Mouse (Mus musculus) hindbrain, postnatal 0 days (tissue): ENCODE results near the gene Srrm1. TPM values are rescaled to one million over a fixed set of nuclear protein-coding genes. Genes with fewer than 3 reads are reported as not detected.
A peak's percentile ranks its signal among the peaks of the same experiment; 100 is the strongest.

ENCODE experiments used
- ATAC-seq: fragments of 200-750 bp; cut with Nextera tagmentation; 2 replicates; pipeline ENCODE4 v1.8.0; 2017; ENCODE audit warnings: mild to moderate bottlenecking, moderate TSS enrichment, moderate library complexity
- DNase-seq: peaks from one replicate; pipeline ENCODE4 v3.0.0-alpha.2; 2015; ENCODE audit warnings: low spot score
- H3K27ac ChIP-seq: fragments of 300-500 bp; sonication (generic); 2 replicates; pipeline ENCODE4 v1.5.1; 2014; ENCODE audit warnings: mild to moderate bottlenecking
- H3K27me3 ChIP-seq: fragments of 300-500 bp; sonication (generic); 2 replicates; pipeline ENCODE4 v1.6.1; 2014; ENCODE audit warnings: low read length, mixed read lengths; ENCODE audit not compliant: insufficient read depth
- H3K36me3 ChIP-seq: fragments of 300-500 bp; sonication (generic); 2 replicates; pipeline ENCODE4 v1.6.1; 2014; ENCODE audit warnings: low read length, mixed read lengths; ENCODE audit not compliant: insufficient read depth
- H3K4me1 ChIP-seq: fragments of 300-500 bp; sonication (generic); 2 replicates; pipeline ENCODE4 v1.6.1; 2014; ENCODE audit warnings: antibody characterized with exemption, low read length, mixed read lengths; ENCODE audit not compliant: insufficient read depth
- H3K4me2 ChIP-seq: fragments of 300-500 bp; sonication (generic); 2 replicates; pipeline ENCODE4 v1.6.1; 2014; ENCODE audit warnings: low read depth, mild to moderate bottlenecking, low read length, moderate library complexity, mixed read lengths
- H3K4me3 ChIP-seq: fragments of 300-500 bp; sonication (generic); 2 replicates; pipeline ENCODE4 v1.5.1; 2014; ENCODE audit warnings: low read length
- H3K9ac ChIP-seq: fragments of 300-500 bp; sonication (generic); replicated peaks from 2 replicates; pipeline ENCODE4 v1.6.1; 2014; ENCODE audit warnings: mild to moderate bottlenecking, low read length, moderate library complexity, mixed read lengths
- H3K9me3 ChIP-seq: fragments of 300-500 bp; sonication (generic); 2 replicates; pipeline ENCODE4 v1.6.1; 2016; ENCODE audit warnings: low read length, mixed read lengths
- CTCF ChIP-seq: IDR thresholded peaks from 2 replicates; pipeline ENCODE4 v1.5.1; 2016; ENCODE audit warnings: antibody characterized with exemption, control low read depth, low read depth
- WGBS: fragments of 180-500 bp; shearing (Covaris S2); extraction: QIAGEN DNeasy Blood & Tissue Kit; methylation state at CpG from one replicate; pipeline ENCODE4 v1.1.7; 2014; 5-methylcytosine and 5-hydroxymethylcytosine counted together
- polyA plus RNA-seq: library from polyadenylated mRNA; unstranded; fragments of >200 nt; fragmentation: Nextera tagmentation; extraction: Ambion mirVana; gene quantifications from 2 replicates; pipeline ENCODE4 v1.2.1, GENCODE M21; 2015
- total RNA-seq: library from RNA; depleted of rRNA; stranded (reverse); fragments of >200 nt; gene quantifications from 2 replicates; pipeline ENCODE4 v1.2.3, GENCODE M21; 2014

Gene Srrm1
- total and polyA plus RNA-seq, 2 experiments from 2014 or later: 21.2 to 173 TPM

GRCm38 (mm10) chr4:135335327-135336022 is 17.6 kb downstream of the Srrm1 start:
- Histone ChIP-seq H3K4me3 (no peak overlapping the region), H3K27ac (no peak overlapping the region), H3K27me3 (no peaks in the 10 kb centered on the region), H3K9me3 (no peaks in the 10 kb centered on the region), H3K4me1 (no peaks in the 10 kb centered on the region), H3K4me2 (no peak overlapping the region), H3K36me3 (peaks cover 75% of the 10 kb centered on the region), H3K9ac (no peak overlapping the region)
- DNase-seq: no peak
- no peak for ATAC-seq
- 84% methylated on average over 9 of the region's 9 CpGs for WGBS
- TF ChIP-seq CTCF: no peak

- no peaks in the 10 kb centered on the region for H3K9me3 ChIP-seq
- no peak for TF ChIP-seq CTCF
- no peak overlapping the region for H3K27ac ChIP-seq
- H3K36me3 ChIP-seq: peaks cover 79% of the 10 kb centered on the region
- no peak for DNase-seq
- H3K4me1 ChIP-seq: no peaks in the 10 kb centered on the region
- H3K9ac ChIP-seq: no peak overlapping the region
- 91% methylated on average over 3 of the region's 3 CpGs for WGBS
- no peak overlapping the region for H3K4me2 ChIP-seq
- no peak for ATAC-seq
- no peaks in the 10 kb centered on the region for H3K27me3 ChIP-seq
- no peak overlapping the region for H3K4me3 ChIP-seq
These were observed 26.7 kb downstream of the Srrm1 start for GRCm38 (mm10) chr4:135326469-135326868.

GRCm38 (mm10) chr4:135326046-135326445 is 27.1 kb downstream of the Srrm1 start:
- no peak for TF ChIP-seq CTCF
- no peaks in the 10 kb centered on the region for H3K27me3 ChIP-seq
- ATAC-seq: no peak

GRCm38 (mm10) chr4:135323021-135323420 is 30.1 kb downstream of the Srrm1 start:
- ATAC-seq (no peak), DNase-seq (no peak)
- Histone ChIP-seq H3K27me3 (no peaks in the 10 kb centered on the region), H3K27ac (no peak overlapping the region), H3K4me2 (no peak overlapping the region), H3K9ac (no peak overlapping the region), H3K4me3 (no peak overlapping the region), H3K9me3 (no peaks in the 10 kb centered on the region), H3K36me3 (peaks cover 69% of the 10 kb centered on the region), H3K4me1 (no peaks in the 10 kb centered on the region)
- WGBS: 73% methylated on average over 8 of the region's 8 CpGs
- no peak for TF ChIP-seq CTCF

More at GRCm38 (mm10) chr4:135326046-135326445, 27.1 kb downstream of the Srrm1 start:
- no peaks in the 10 kb centered on the region for H3K9me3 ChIP-seq
- H3K4me3 ChIP-seq: no peak overlapping the region
- H3K27ac ChIP-seq: no peak overlapping the region
- H3K4me2 ChIP-seq: no peak overlapping the region
- peaks cover 79% of the 10 kb centered on the region for H3K36me3 ChIP-seq
- no peaks in the 10 kb centered on the region for H3K4me1 ChIP-seq
- no peak overlapping the region for H3K9ac ChIP-seq
- DNase-seq: no peak

- no peaks in the 10 kb centered on the region for H3K27me3 ChIP-seq
- H3K9ac ChIP-seq: no peak overlapping the region
- peaks cover 38% of the 10 kb centered on the region; the same call in 1 of the 2 replicates for H3K36me3 ChIP-seq
- DNase-seq: peak; percentile 90
- no peak overlapping the region for H3K4me2 ChIP-seq
- peak; percentile 90 for ATAC-seq
- H3K4me3 ChIP-seq: no peak overlapping the region
- 17% methylated on average over 2 of the region's 2 CpGs for WGBS
- no peaks in the 10 kb centered on the region for H3K4me1 ChIP-seq
- no peaks in the 10 kb centered on the region for H3K9me3 ChIP-seq
- no peak overlapping the region for H3K27ac ChIP-seq
- TF ChIP-seq CTCF: peak; percentile 97
These were observed 35.2 kb downstream of the Srrm1 start for GRCm38 (mm10) chr4:135317966-135318365.

- WGBS: 56% methylated on average over 4 of the region's 4 CpGs
These were observed 35.6 kb downstream of the Srrm1 start for GRCm38 (mm10) chr4:135317539-135317938.

GRCm38 (mm10) chr4:135315287-135315686 is 37.8 kb downstream of the Srrm1 start:
- H3K27me3 ChIP-seq: no peaks in the 10 kb centered on the region
- no peak overlapping the region for H3K9ac ChIP-seq
- ATAC-seq (no peak), DNase-seq (no peak)
- no peak overlapping the region for H3K4me3 ChIP-seq
- no peaks in the 10 kb centered on the region for H3K4me1 ChIP-seq
- WGBS: 97% methylated on average over 9 of the region's 9 CpGs
- no peak overlapping the region for H3K4me2 ChIP-seq
- H3K36me3 ChIP-seq: peaks cover 15% of the 10 kb centered on the region; the same call in 1 of the 2 replicates
- TF ChIP-seq CTCF: no peak
- H3K27ac ChIP-seq: no peak overlapping the region
- H3K9me3 ChIP-seq: no peaks in the 10 kb centered on the region

More at GRCm38 (mm10) chr4:135317539-135317938, 35.6 kb downstream of the Srrm1 start:
- Histone ChIP-seq H3K9ac (no peak overlapping the region), H3K36me3 (peaks cover 34% of the 10 kb centered on the region; the same call in 1 of the 2 replicates), H3K4me1 (no peaks in the 10 kb centered on the region), H3K4me2 (no peak overlapping the region), H3K27me3 (no peaks in the 10 kb centered on the region), H3K27ac (no peak overlapping the region), H3K9me3 (no peaks in the 10 kb centered on the region), H3K4me3 (no peak overlapping the region)
- TF ChIP-seq CTCF: no peak
- ATAC-seq (peak; percentile 16; the same call in 1 of the 2 replicates), DNase-seq (no peak)
